Mouse (Mus musculus): ENCODE data around the gene Pank3. TPM values are rescaled to one million over a fixed set of nuclear protein-coding genes. Genes with fewer than 3 reads are reported as not detected.

Gene Pank3
- polyA plus RNA-seq, 1 experiment from 2014 or later, result 12.0 TPM

GRCm38 (mm10) chr11:35797751-35798494, 28.6 kb downstream of the Pank3 start:
- WGBS, result 3% methylated on average over 64 of the region's 86 CpGs
- H3K27me3 ChIP-seq (ENCODE audit: insufficient read depth, low read length), result peaks cover 43% of the 10 kb centered on the region
- H3K4me1 ChIP-seq (ENCODE audit: insufficient read depth, low read length), result peaks cover 13% of the 10 kb centered on the region; the same call in 1 of the 2 replicates
- no peaks in the 10 kb centered on the region for H3K9me3 ChIP-seq (ENCODE audit: low read length)
- peak overlapping the region; percentile 36 for H3K4me3 ChIP-seq (ENCODE audit: low read length)
- H3K36me3 ChIP-seq (ENCODE audit: insufficient read depth, low read length), result no peaks in the 10 kb centered on the region
- H3K27ac ChIP-seq (ENCODE audit: low read length), result no peak overlapping the region
- H3K4me2 ChIP-seq (replicated peaks; ENCODE audit: low read depth, low read length), result peak overlapping the region; percentile 50
- no peak for ATAC-seq (ENCODE audit: low FRiP score, low TSS enrichment)
- H3K9ac ChIP-seq (replicated peaks; ENCODE audit: low read length), result no peak overlapping the region

- H3K4me3 ChIP-seq (ENCODE audit: low read length), result peak overlapping the region; percentile 36
- peak overlapping the region; percentile 50 for H3K4me2 ChIP-seq (replicated peaks; ENCODE audit: low read depth, low read length)
- H3K9me3 ChIP-seq (ENCODE audit: low read length), result no peaks in the 10 kb centered on the region
- no peak overlapping the region for H3K9ac ChIP-seq (replicated peaks; ENCODE audit: low read length)
- peaks cover 43% of the 10 kb centered on the region for H3K27me3 ChIP-seq (ENCODE audit: insufficient read depth, low read length)
- peaks cover 13% of the 10 kb centered on the region; the same call in 1 of the 2 replicates for H3K4me1 ChIP-seq (ENCODE audit: insufficient read depth, low read length)
- H3K27ac ChIP-seq (ENCODE audit: low read length), result no peak overlapping the region
- H3K36me3 ChIP-seq (ENCODE audit: insufficient read depth, low read length), result no peaks in the 10 kb centered on the region
- WGBS, result 3% methylated on average over 23 of the region's 23 CpGs
- ATAC-seq (ENCODE audit: low FRiP score, low TSS enrichment), result no peak
Observed at GRCm38 (mm10) chr11:35798495-35798820, 29.2 kb downstream of the Pank3 start.

GRCm38 (mm10) chr11:35798874-35799273, 29.6 kb downstream of the Pank3 start, which contains the start of gene Fbll1:
Gene Fbll1, minus strand, starts transcription at chr11:35798884.
- Histone ChIP-seq H3K4me2 (replicated peaks; ENCODE audit: low read depth, low read length) (peak within 1 kb of the TSS; percentile 50), H3K9ac (replicated peaks; ENCODE audit: low read length) (no peak within 1 kb of the TSS), H3K4me1 (ENCODE audit: insufficient read depth, low read length) (peaks cover 13% of the 10 kb centered on the region; the same call in 1 of the 2 replicates), H3K36me3 (ENCODE audit: insufficient read depth, low read length) (no peaks in the 10 kb centered on the region), H3K27me3 (ENCODE audit: insufficient read depth, low read length) (peaks cover 43% of the 10 kb centered on the region), H3K9me3 (ENCODE audit: low read length) (no peaks in the 10 kb centered on the region), H3K27ac (ENCODE audit: low read length) (no peak within 1 kb of the TSS), H3K4me3 (ENCODE audit: low read length) (peak within 1 kb of the TSS; percentile 36)
- 15% methylated on average over 11 of the region's 11 CpGs for WGBS
- ATAC-seq (ENCODE audit: low FRiP score, low TSS enrichment), result no peak

- H3K9ac ChIP-seq (replicated peaks; ENCODE audit: low read length), result no peak overlapping the region
- H3K27ac ChIP-seq (ENCODE audit: low read length), result no peak overlapping the region
- H3K9me3 ChIP-seq (ENCODE audit: low read length), result no peaks in the 10 kb centered on the region
- peaks cover 31% of the 10 kb centered on the region for H3K27me3 ChIP-seq (ENCODE audit: insufficient read depth, low read length)
- H3K4me1 ChIP-seq (ENCODE audit: insufficient read depth, low read length), result peaks cover 13% of the 10 kb centered on the region; the same call in 1 of the 2 replicates
- no peak overlapping the region for H3K4me2 ChIP-seq (replicated peaks; ENCODE audit: low read depth, low read length)
- 74% methylated on average over 5 of the region's 5 CpGs for WGBS
- no peaks in the 10 kb centered on the region for H3K36me3 ChIP-seq (ENCODE audit: insufficient read depth, low read length)
- ATAC-seq (ENCODE audit: low FRiP score, low TSS enrichment), result no peak
- H3K4me3 ChIP-seq (ENCODE audit: low read length), result no peak overlapping the region
Observed at GRCm38 (mm10) chr11:35801332-35801731, 32.0 kb downstream of the Pank3 start.

GRCm38 (mm10) chr11:35811458-35811857, 42.2 kb downstream of the Pank3 start:
- Histone ChIP-seq H3K4me1 (ENCODE audit: insufficient read depth, low read length) (no peaks in the 10 kb centered on the region), H3K9me3 (ENCODE audit: low read length) (no peaks in the 10 kb centered on the region), H3K36me3 (ENCODE audit: insufficient read depth, low read length) (peaks cover 85% of the 10 kb centered on the region), H3K4me2 (replicated peaks; ENCODE audit: low read depth, low read length) (no peak overlapping the region), H3K9ac (replicated peaks; ENCODE audit: low read length) (no peak overlapping the region), H3K4me3 (ENCODE audit: low read length) (no peak overlapping the region), H3K27ac (ENCODE audit: low read length) (no peak overlapping the region), H3K27me3 (ENCODE audit: insufficient read depth, low read length) (no peaks in the 10 kb centered on the region)
- no peak for ATAC-seq (ENCODE audit: low FRiP score, low TSS enrichment)
- 88% methylated on average over 10 of the region's 10 CpGs for WGBS

GRCm38 (mm10) chr11:35816316-35816715, 47.0 kb downstream of the Pank3 start:
- H3K9ac ChIP-seq (replicated peaks; ENCODE audit: low read length), result no peak overlapping the region
- no peak overlapping the region for H3K27ac ChIP-seq (ENCODE audit: low read length)
- no peaks in the 10 kb centered on the region for H3K27me3 ChIP-seq (ENCODE audit: insufficient read depth, low read length)
- H3K36me3 ChIP-seq (ENCODE audit: insufficient read depth, low read length), result peaks cover 83% of the 10 kb centered on the region
- no peak for ATAC-seq (ENCODE audit: low FRiP score, low TSS enrichment)
- WGBS, result 89% methylated on average over 12 of the region's 12 CpGs
- no peak overlapping the region for H3K4me2 ChIP-seq (replicated peaks; ENCODE audit: low read depth, low read length)
- H3K4me1 ChIP-seq (ENCODE audit: insufficient read depth, low read length), result no peaks in the 10 kb centered on the region
- H3K9me3 ChIP-seq (ENCODE audit: low read length), result no peaks in the 10 kb centered on the region
- no peak overlapping the region for H3K4me3 ChIP-seq (ENCODE audit: low read length)

- H3K4me3 ChIP-seq (ENCODE audit: low read length), result no peak overlapping the region
- no peak for ATAC-seq (ENCODE audit: low FRiP score, low TSS enrichment)
- no peak overlapping the region for H3K27ac ChIP-seq (ENCODE audit: low read length)
- peaks cover 69% of the 10 kb centered on the region for H3K36me3 ChIP-seq (ENCODE audit: insufficient read depth, low read length)
- no peaks in the 10 kb centered on the region for H3K27me3 ChIP-seq (ENCODE audit: insufficient read depth, low read length)
- H3K9me3 ChIP-seq (ENCODE audit: low read length), result no peaks in the 10 kb centered on the region
- H3K4me1 ChIP-seq (ENCODE audit: insufficient read depth, low read length), result no peaks in the 10 kb centered on the region
- no peak overlapping the region for H3K4me2 ChIP-seq (replicated peaks; ENCODE audit: low read depth, low read length)
- WGBS, result 93% methylated on average over 6 of the region's 6 CpGs
- H3K9ac ChIP-seq (replicated peaks; ENCODE audit: low read length), result no peak overlapping the region
Observed at GRCm38 (mm10) chr11:35827714-35828113, 58.4 kb downstream of the Pank3 start.

GRCm38 (mm10) chr11:35832139-35832538, 62.9 kb downstream of the Pank3 start:
- H3K4me2 ChIP-seq (replicated peaks; ENCODE audit: low read depth, low read length), result no peak overlapping the region
- no peak for ATAC-seq (ENCODE audit: low FRiP score, low TSS enrichment)
- peaks cover 10% of the 10 kb centered on the region for H3K4me1 ChIP-seq (ENCODE audit: insufficient read depth, low read length)
- WGBS, result 72% methylated on average over 4 of the region's 4 CpGs
- H3K27ac ChIP-seq (ENCODE audit: low read length), result no peak overlapping the region
- no peak overlapping the region for H3K9ac ChIP-seq (replicated peaks; ENCODE audit: low read length)
- H3K36me3 ChIP-seq (ENCODE audit: insufficient read depth, low read length), result peaks cover 34% of the 10 kb centered on the region
- H3K4me3 ChIP-seq (ENCODE audit: low read length), result no peak overlapping the region
- no peaks in the 10 kb centered on the region for H3K27me3 ChIP-seq (ENCODE audit: insufficient read depth, low read length)
- no peaks in the 10 kb centered on the region for H3K9me3 ChIP-seq (ENCODE audit: low read length)

GRCm38 (mm10) chr11:35833270-35833669, 64.0 kb downstream of the Pank3 start:
- H3K4me3 ChIP-seq (ENCODE audit: low read length), result peak overlapping the region; percentile 83
- H3K36me3 ChIP-seq (ENCODE audit: insufficient read depth, low read length), result peaks cover 23% of the 10 kb centered on the region
- no peaks in the 10 kb centered on the region for H3K9me3 ChIP-seq (ENCODE audit: low read length)
- no peak overlapping the region for H3K27ac ChIP-seq (ENCODE audit: low read length)
- 79% methylated on average over 6 of the region's 6 CpGs for WGBS
- H3K4me1 ChIP-seq (ENCODE audit: insufficient read depth, low read length), result peaks cover 15% of the 10 kb centered on the region
- H3K27me3 ChIP-seq (ENCODE audit: insufficient read depth, low read length), result no peaks in the 10 kb centered on the region
- ATAC-seq (ENCODE audit: low FRiP score, low TSS enrichment), result no peak
- peak overlapping the region; percentile 66 for H3K4me2 ChIP-seq (replicated peaks; ENCODE audit: low read depth, low read length)
- H3K9ac ChIP-seq (replicated peaks; ENCODE audit: low read length), result peak overlapping the region; percentile 89; the same call in 1 of the 2 replicates

GRCm38 (mm10) chr11:35834022-35834760, 64.9 kb downstream of the Pank3 start, which contains the start of gene Rars:
Gene Rars, minus strand, starts transcription at chr11:35834506.
- Histone ChIP-seq H3K27ac (ENCODE audit: low read length) (peak within 1 kb of the TSS; percentile 62; the same call in 1 of the 2 replicates), H3K4me2 (replicated peaks; ENCODE audit: low read depth, low read length) (peak within 1 kb of the TSS; percentile 66), H3K9me3 (ENCODE audit: low read length) (no peaks in the 10 kb centered on the region), H3K27me3 (ENCODE audit: insufficient read depth, low read length) (no peaks in the 10 kb centered on the region), H3K36me3 (ENCODE audit: insufficient read depth, low read length) (peaks cover 15% of the 10 kb centered on the region), H3K9ac (replicated peaks; ENCODE audit: low read length) (peak within 1 kb of the TSS; percentile 89), H3K4me1 (ENCODE audit: insufficient read depth, low read length) (peaks cover 15% of the 10 kb centered on the region), H3K4me3 (ENCODE audit: low read length) (peak within 1 kb of the TSS; percentile 83)
- peak; percentile 69 for ATAC-seq (ENCODE audit: low FRiP score, low TSS enrichment)
- WGBS, result 2% methylated on average over 45 of the region's 46 CpGs
